Mouse (Mus musculus): ENCODE measurements around the gene Fcor. TPM values are rescaled to one million over a fixed set of nuclear protein-coding genes. Genes with fewer than 3 reads are reported as not detected.

The Fcor gene
- polyA plus RNA-seq (2014; fragmentation: Nextera tagmentation; extraction: Ambion mirVana): 14.9 and 23.1 TPM in 2 replicates

GRCm38 (mm10) chr8:3671980-3672491 lies at the start of gene Fcor:
TSS of gene Fcor (minus strand) at chr8:3672362.
- H3K27me3 ChIP-seq (ENCODE audit: control insufficient read depth, insufficient read depth, low read length): no peaks in the 10 kb centered on the region
- H3K27ac ChIP-seq: peak within 1 kb of the TSS; percentile 78
- 0% methylated on average over 23 of the region's 23 CpGs for WGBS
- ATAC-seq (ENCODE audit: low FRiP score) (peak; percentile 88), DNase-seq (ENCODE audit: low spot score) (peak; percentile 84)
- no peaks in the 10 kb centered on the region for H3K36me3 ChIP-seq (replicated peaks; ENCODE audit: control insufficient read depth, insufficient read depth)
- H3K9me3 ChIP-seq (ENCODE audit: control insufficient read depth, low read length): no peaks in the 10 kb centered on the region
- H3K4me3 ChIP-seq (replicated peaks; ENCODE audit: low read length): peak within 1 kb of the TSS; percentile 37
- peak within 1 kb of the TSS; percentile 54 for H3K9ac ChIP-seq
- H3K4me1 ChIP-seq (replicated peaks; ENCODE audit: control insufficient read depth, insufficient read depth, low read length): no peaks in the 10 kb centered on the region
- peak within 1 kb of the TSS; percentile 62 for H3K4me2 ChIP-seq (replicated peaks)

GRCm38 (mm10) chr8:3721041-3721440 lies 48.9 kb upstream of the Fcor start:
- no peaks in the 10 kb centered on the region for H3K27me3 ChIP-seq (ENCODE audit: control insufficient read depth, insufficient read depth, low read length)
- no peak overlapping the region for H3K4me3 ChIP-seq (replicated peaks; ENCODE audit: low read length)
- H3K36me3 ChIP-seq (replicated peaks; ENCODE audit: control insufficient read depth, insufficient read depth): no peaks in the 10 kb centered on the region
- no peak overlapping the region for H3K9ac ChIP-seq
- no peak overlapping the region for H3K27ac ChIP-seq
- no peaks in the 10 kb centered on the region for H3K4me1 ChIP-seq (replicated peaks; ENCODE audit: control insufficient read depth, insufficient read depth, low read length)
- no peak for ATAC-seq (ENCODE audit: low FRiP score)
- WGBS: 28% methylated on average over 1 of the region's 1 CpGs
- DNase-seq (ENCODE audit: low spot score): peak; percentile 56
- H3K9me3 ChIP-seq (ENCODE audit: control insufficient read depth, low read length): no peaks in the 10 kb centered on the region
- H3K4me2 ChIP-seq (replicated peaks): no peak overlapping the region

GRCm38 (mm10) chr8:3720551-3720950 lies 48.4 kb upstream of the Fcor start, which contains the start of gene Clec4g:
TSS of gene Clec4g (minus strand) at chr8:3720651.
- Histone ChIP-seq H3K27me3 (ENCODE audit: control insufficient read depth, insufficient read depth, low read length) (no peaks in the 10 kb centered on the region), H3K9ac (no peak within 1 kb of the TSS), H3K4me2 (replicated peaks) (no peak within 1 kb of the TSS), H3K4me3 (replicated peaks; ENCODE audit: low read length) (no peak within 1 kb of the TSS), H3K4me1 (replicated peaks; ENCODE audit: control insufficient read depth, insufficient read depth, low read length) (no peaks in the 10 kb centered on the region), H3K27ac (no peak within 1 kb of the TSS), H3K36me3 (replicated peaks; ENCODE audit: control insufficient read depth, insufficient read depth) (no peaks in the 10 kb centered on the region), H3K9me3 (ENCODE audit: control insufficient read depth, low read length) (no peaks in the 10 kb centered on the region)
- no peak for DNase-seq (ENCODE audit: low spot score)
- 75% methylated on average over 5 of the region's 5 CpGs for WGBS
- ATAC-seq (ENCODE audit: low FRiP score): no peak

DNA sequence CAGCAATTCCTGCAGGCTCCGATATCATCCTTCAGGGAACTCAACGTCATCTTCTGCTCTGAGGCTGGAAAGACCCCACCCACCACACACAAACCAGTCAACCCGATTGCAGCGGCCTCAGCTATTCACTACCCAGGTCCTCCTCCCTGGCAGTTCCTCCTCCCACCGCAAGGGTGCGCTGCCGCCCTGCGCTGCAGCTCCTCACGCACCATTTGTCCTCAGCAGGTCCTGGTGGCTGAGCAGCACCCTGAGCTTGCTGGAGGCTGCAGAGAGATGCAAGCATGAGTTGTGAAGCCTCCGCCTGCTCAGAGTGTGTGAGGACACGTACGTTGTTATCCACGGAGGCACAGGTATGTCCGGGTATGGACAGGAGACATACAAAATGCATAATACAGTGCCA lies 46.4 kb upstream of the Fcor start:
- Histone ChIP-seq H3K4me2 (replicated peaks) (no peak overlapping the region), H3K9ac (no peak overlapping the region), H3K9me3 (ENCODE audit: control insufficient read depth, low read length) (no peaks in the 10 kb centered on the region), H3K4me1 (replicated peaks; ENCODE audit: control insufficient read depth, insufficient read depth, low read length) (no peaks in the 10 kb centered on the region), H3K4me3 (replicated peaks; ENCODE audit: low read length) (no peak overlapping the region), H3K36me3 (replicated peaks; ENCODE audit: control insufficient read depth, insufficient read depth) (no peaks in the 10 kb centered on the region), H3K27ac (no peak overlapping the region), H3K27me3 (ENCODE audit: control insufficient read depth, insufficient read depth, low read length) (no peaks in the 10 kb centered on the region)
- ATAC-seq (ENCODE audit: low FRiP score) (peak; percentile 31; the same call in 1 of the 2 replicates), DNase-seq (ENCODE audit: low spot score) (peak; percentile 38)
- WGBS: 16% methylated on average over 14 of the region's 14 CpGs

GRCm38 (mm10) chr8:3717321-3717954 lies 45.3 kb upstream of the Fcor start:
- Histone ChIP-seq H3K4me2 (replicated peaks) (no peak overlapping the region), H3K36me3 (replicated peaks; ENCODE audit: control insufficient read depth, insufficient read depth) (no peaks in the 10 kb centered on the region), H3K9ac (no peak overlapping the region), H3K4me1 (replicated peaks; ENCODE audit: control insufficient read depth, insufficient read depth, low read length) (no peaks in the 10 kb centered on the region), H3K4me3 (replicated peaks; ENCODE audit: low read length) (no peak overlapping the region), H3K27ac (no peak overlapping the region), H3K27me3 (ENCODE audit: control insufficient read depth, insufficient read depth, low read length) (no peaks in the 10 kb centered on the region), H3K9me3 (ENCODE audit: control insufficient read depth, low read length) (no peaks in the 10 kb centered on the region)
- ATAC-seq (ENCODE audit: low FRiP score) (no peak), DNase-seq (ENCODE audit: low spot score) (no peak)
- WGBS: 91% methylated on average over 12 of the region's 12 CpGs

DNA sequence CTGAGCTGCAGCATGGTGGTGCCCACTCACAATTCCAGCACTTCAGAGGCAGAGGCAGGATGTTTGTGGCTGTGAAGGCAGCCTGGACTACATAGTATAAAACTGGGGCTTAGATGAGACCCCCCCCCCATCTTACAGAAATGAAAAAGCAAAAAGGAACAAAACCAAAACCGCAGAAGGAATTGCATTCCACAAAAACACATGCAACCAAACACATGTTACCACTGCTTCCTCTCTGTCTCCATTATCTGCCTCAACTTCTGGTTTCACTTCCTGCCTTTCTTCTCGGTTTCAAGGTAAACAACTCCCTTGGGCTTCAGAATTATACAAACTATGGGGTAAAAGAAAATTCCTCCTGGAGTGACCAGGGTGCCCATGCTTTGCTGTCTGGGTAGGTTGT lies 39.5 kb upstream of the Fcor start:
- H3K4me2 ChIP-seq (replicated peaks): no peak overlapping the region
- 62% methylated on average over 2 of the region's 2 CpGs for WGBS
- H3K9me3 ChIP-seq (ENCODE audit: control insufficient read depth, low read length): no peaks in the 10 kb centered on the region
- H3K36me3 ChIP-seq (replicated peaks; ENCODE audit: control insufficient read depth, insufficient read depth): no peaks in the 10 kb centered on the region
- H3K27me3 ChIP-seq (ENCODE audit: control insufficient read depth, insufficient read depth, low read length): no peaks in the 10 kb centered on the region
- no peaks in the 10 kb centered on the region for H3K4me1 ChIP-seq (replicated peaks; ENCODE audit: control insufficient read depth, insufficient read depth, low read length)
- H3K9ac ChIP-seq: no peak overlapping the region
- no peak for DNase-seq (ENCODE audit: low spot score)
- no peak overlapping the region for H3K27ac ChIP-seq
- no peak overlapping the region for H3K4me3 ChIP-seq (replicated peaks; ENCODE audit: low read length)
- ATAC-seq (ENCODE audit: low FRiP score): no peak

- Histone ChIP-seq H3K9ac (no peak overlapping the region), H3K4me2 (replicated peaks) (no peak overlapping the region), H3K36me3 (replicated peaks; ENCODE audit: control insufficient read depth, insufficient read depth) (no peaks in the 10 kb centered on the region), H3K4me1 (replicated peaks; ENCODE audit: control insufficient read depth, insufficient read depth, low read length) (no peaks in the 10 kb centered on the region), H3K27me3 (ENCODE audit: control insufficient read depth, insufficient read depth, low read length) (no peaks in the 10 kb centered on the region), H3K4me3 (replicated peaks; ENCODE audit: low read length) (no peak overlapping the region), H3K27ac (no peak overlapping the region), H3K9me3 (ENCODE audit: control insufficient read depth, low read length) (no peaks in the 10 kb centered on the region)
- DNase-seq (ENCODE audit: low spot score) (no peak), ATAC-seq (ENCODE audit: low FRiP score) (no peak)
- WGBS: 87% methylated on average over 3 of the region's 3 CpGs
Observed at GRCm38 (mm10) chr8:3710312-3710711, 38.1 kb upstream of the Fcor start.

GRCm38 (mm10) chr8:3707611-3708010 lies 35.4 kb upstream of the Fcor start:
- Histone ChIP-seq H3K4me3 (replicated peaks; ENCODE audit: low read length) (no peak overlapping the region), H3K27ac (no peak overlapping the region), H3K36me3 (replicated peaks; ENCODE audit: control insufficient read depth, insufficient read depth) (no peaks in the 10 kb centered on the region), H3K9me3 (ENCODE audit: control insufficient read depth, low read length) (no peaks in the 10 kb centered on the region), H3K4me2 (replicated peaks) (no peak overlapping the region), H3K4me1 (replicated peaks; ENCODE audit: control insufficient read depth, insufficient read depth, low read length) (no peaks in the 10 kb centered on the region), H3K9ac (no peak overlapping the region), H3K27me3 (ENCODE audit: control insufficient read depth, insufficient read depth, low read length) (no peaks in the 10 kb centered on the region)
- DNase-seq (ENCODE audit: low spot score) (no peak), ATAC-seq (ENCODE audit: low FRiP score) (no peak)
- 72% methylated on average over 7 of the region's 7 CpGs for WGBS

DNA sequence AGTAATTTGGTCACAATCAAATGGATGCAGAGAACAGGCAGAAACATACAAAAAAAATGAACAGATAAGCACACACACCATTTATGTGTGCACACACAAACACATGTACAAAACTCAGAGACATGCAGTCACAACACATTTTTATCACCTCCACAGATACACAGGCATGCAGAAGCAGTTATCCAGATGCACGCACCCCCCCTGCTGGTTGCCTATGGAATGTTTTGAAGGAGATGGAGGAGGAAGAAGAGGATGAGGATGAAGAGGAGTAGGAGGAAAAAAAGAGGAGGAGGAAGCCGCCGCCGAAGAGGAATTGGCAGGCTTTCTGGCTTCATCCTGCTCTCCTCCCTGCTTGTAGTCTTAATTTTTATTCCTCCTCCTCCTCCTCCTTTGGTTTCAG lies 33.5 kb upstream of the Fcor start:
- Histone ChIP-seq H3K4me1 (replicated peaks; ENCODE audit: control insufficient read depth, insufficient read depth, low read length) (no peaks in the 10 kb centered on the region), H3K9me3 (ENCODE audit: control insufficient read depth, low read length) (no peaks in the 10 kb centered on the region), H3K36me3 (replicated peaks; ENCODE audit: control insufficient read depth, insufficient read depth) (no peaks in the 10 kb centered on the region), H3K9ac (no peak overlapping the region), H3K4me3 (replicated peaks; ENCODE audit: low read length) (no peak overlapping the region), H3K27ac (no peak overlapping the region), H3K27me3 (ENCODE audit: control insufficient read depth, insufficient read depth, low read length) (no peaks in the 10 kb centered on the region), H3K4me2 (replicated peaks) (no peak overlapping the region)
- WGBS: 65% methylated on average over 4 of the region's 4 CpGs
- ATAC-seq (ENCODE audit: low FRiP score) (no peak), DNase-seq (ENCODE audit: low spot score) (no peak)
